Mouse (Mus musculus) layer of hippocampus, adult 2 months (tissue): ENCODE measurements at regions not wholly inside any gene's neighbourhood (a gene's known extent, or its start where the extent isn't known, plus 50 kb on each side); places are given as distances from the start of the nearest gene placed in this dataset.

Experiments
- DNase-seq, 2 experiments: peaks; one replicate each; pipeline ENCODE4 v3.0.0; 2022; ENCODE audit warnings: low spot score in 2 of 2
- H3K27ac ChIP-seq: fragments of 200-600 bp; 2 replicates; pipeline ENCODE4 v1.8.1; 2022
- H3K4me3 ChIP-seq: fragments of 200-600 bp; 2 replicates; pipeline ENCODE4 v1.8.1; 2022; ENCODE audit warnings: mild to moderate bottlenecking
- CTCF ChIP-seq: fragments of 200-600 bp; conservative IDR thresholded peaks from 2 replicates; pipeline ENCODE4 v1.8.1; 2022; ENCODE audit warnings: antibody characterized with exemption, mild to moderate bottlenecking, moderate library complexity

DNA sequence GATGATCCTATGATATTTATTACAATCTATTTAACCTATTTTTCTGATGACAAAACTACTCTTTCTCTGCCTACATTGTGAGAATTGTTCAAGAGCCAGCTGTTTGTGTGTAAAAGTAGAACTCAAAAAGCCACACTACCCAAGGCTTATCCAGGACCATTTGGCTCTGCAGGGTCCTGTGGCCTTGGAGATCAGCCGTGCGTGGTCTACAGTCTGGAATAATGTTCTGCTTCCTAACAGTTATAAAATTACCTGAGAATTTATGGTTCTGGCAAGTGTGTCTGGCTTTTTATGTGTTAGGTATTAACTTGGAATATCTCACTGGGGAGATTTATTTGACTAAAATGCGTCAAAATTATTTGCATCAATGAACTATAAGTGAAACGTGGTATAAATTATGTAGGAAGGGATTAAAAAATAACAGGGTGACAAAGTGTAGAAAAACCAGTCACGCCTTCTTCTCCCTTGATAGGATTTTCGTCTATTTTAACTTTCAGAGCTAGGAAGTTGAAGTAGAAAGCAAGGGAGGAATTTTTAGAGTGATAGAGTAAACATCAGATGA lies 1789.0 kb upstream of the Gm7489 start:
- Histone ChIP-seq H3K4me3 (no peak overlapping the region), H3K27ac (no peak overlapping the region)
- DNase-seq, result no peak
- TF ChIP-seq CTCF, result no peak

DNA sequence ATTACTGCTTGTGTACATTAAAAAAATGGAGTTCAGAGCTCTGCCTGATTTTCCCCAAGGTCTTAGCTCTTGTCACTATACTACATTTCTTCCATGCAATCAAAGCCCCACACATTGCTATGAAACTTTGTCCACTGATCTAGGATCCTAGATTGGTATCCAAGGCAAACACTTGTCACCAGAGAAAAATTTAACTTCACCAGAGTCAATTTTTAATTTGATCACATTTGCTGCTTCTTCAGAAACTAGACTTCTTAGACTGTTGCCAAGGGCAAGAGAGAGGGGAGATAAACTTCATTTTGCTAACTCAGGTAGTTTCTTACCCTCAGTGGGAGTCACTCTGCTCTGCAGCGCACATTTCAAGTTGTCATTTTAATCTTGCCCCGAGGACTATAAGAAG lies 1775.9 kb upstream of the Gm7489 start:
- TF ChIP-seq CTCF, result no peak
- Histone ChIP-seq H3K4me3 (no peak overlapping the region), H3K27ac (no peak overlapping the region)
- no peak for DNase-seq

DNA sequence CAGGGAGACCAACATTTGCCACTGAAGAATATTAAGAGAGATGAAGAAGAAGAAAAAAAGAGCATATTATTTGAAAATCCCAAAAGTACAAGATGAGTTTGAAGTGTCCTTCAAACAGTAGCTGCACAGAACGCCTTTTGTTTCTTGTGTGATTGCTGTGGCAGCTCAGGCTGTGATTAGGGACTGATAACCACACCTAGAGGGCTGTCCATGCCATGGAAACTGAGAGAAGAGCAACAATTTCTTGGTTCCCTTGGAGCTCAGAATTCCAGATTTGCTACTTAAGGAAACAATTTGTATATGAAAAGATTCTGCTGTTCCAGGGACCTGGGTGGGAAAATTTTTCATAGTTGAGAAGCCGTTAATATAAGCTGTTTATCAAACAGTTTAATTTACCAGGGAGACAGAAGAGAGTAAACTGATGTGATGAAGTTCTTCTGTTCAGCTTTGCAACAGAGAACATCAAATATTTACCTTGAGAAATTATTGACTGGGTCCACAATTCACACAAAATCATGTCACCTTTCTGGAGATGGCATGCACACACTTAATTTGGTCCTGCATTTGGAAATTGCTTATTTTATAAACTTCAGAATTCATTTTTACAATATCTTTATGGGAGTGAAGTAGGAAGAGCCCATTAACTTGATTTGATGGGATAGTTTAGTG lies 1770.2 kb upstream of the Gm7489 start:
- Histone ChIP-seq H3K4me3 (no peak overlapping the region), H3K27ac (no peak overlapping the region)
- no peak for TF ChIP-seq CTCF
- DNase-seq, result no peak

DNA sequence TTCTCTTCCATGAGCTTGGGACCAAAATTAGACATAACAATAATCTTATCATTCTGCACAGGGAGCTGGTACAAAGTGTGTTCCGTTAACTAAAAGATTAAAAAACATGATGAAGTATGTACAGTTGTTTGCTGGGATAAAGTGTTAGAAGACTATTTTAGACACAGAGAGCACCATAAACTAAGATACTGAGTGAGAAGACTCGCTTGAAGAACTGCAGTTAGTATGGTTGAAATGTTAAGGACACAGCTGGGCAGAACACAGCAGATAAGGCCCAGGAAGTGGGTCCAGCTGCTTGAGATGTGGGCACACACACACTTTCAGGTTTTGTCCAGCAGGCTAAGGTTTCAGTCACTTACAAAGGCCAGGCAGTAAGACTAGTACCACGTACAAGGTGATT lies 1748.0 kb upstream of the Gm7489 start:
- no peak for DNase-seq
- no peak overlapping the region for H3K4me3 ChIP-seq
- no peak overlapping the region for H3K27ac ChIP-seq
- TF ChIP-seq CTCF, result no peak

DNA sequence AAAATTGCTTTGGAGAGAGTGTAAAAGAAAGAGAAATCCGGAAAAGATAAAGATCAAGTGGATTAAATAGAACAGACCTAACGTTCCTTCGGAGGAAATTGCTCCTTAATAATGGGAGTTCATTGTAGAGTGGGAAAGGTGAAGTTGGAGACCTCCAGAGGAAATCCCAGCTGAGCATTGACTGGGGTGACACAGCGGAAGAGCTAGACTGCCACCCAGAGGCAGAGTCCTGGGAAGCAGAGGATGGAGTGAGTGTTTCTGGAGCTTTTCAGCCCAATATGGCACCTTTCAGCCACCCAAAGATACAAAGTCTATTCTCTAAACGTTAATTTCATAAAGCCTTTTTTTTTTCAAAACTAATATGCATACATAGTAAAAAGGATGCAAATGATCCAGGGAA lies 1731.3 kb upstream of the Gm7489 start:
- DNase-seq, result peak in 1 of 2 experiments; percentile 38
- no peak overlapping the region for H3K4me3 ChIP-seq
- H3K27ac ChIP-seq, result no peak overlapping the region
- TF ChIP-seq CTCF, result peak; percentile 87

DNA sequence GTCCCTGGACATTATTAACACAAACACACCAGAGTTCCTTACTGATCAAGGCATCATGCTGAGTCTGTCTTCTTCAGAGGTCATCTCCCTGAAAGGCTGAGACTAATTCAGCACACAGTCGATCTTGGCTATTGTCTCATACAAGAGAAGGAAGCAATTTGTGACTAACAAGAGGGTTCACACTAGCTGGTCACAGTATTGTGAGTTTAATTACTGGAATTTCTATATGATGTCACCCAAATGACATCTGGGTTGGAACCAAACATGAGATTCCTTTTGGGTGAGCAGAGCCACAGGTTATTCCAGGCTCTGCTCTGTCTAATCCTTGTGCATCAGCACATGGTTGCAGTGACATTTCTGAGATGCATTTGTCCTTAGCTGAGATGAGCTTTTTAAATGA lies 1728.9 kb upstream of the Gm7489 start:
- Histone ChIP-seq H3K27ac (no peak overlapping the region), H3K4me3 (no peak overlapping the region)
- no peak for DNase-seq
- TF ChIP-seq CTCF, result no peak

DNA sequence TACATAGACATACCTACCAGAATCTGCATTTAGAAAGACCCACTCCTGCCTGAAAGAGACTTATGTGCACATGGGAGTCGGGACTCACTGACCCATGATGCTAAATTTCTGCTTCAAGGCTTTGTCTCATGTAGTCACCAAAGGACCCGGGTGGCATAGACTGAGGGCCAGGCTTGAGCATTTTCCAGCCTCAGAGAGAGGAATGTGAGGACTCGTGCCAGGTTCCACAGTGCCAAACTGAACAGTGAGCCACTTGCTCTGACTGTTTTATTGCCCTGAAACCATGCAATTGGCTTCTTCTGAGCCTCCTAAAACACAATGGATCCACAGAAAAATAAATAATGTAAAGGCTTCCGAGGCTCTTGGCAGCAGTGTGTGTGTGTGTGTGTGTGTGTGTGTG lies 1727.9 kb upstream of the Gm7489 start:
- TF ChIP-seq CTCF, result no peak
- H3K27ac ChIP-seq, result no peak overlapping the region

DNA sequence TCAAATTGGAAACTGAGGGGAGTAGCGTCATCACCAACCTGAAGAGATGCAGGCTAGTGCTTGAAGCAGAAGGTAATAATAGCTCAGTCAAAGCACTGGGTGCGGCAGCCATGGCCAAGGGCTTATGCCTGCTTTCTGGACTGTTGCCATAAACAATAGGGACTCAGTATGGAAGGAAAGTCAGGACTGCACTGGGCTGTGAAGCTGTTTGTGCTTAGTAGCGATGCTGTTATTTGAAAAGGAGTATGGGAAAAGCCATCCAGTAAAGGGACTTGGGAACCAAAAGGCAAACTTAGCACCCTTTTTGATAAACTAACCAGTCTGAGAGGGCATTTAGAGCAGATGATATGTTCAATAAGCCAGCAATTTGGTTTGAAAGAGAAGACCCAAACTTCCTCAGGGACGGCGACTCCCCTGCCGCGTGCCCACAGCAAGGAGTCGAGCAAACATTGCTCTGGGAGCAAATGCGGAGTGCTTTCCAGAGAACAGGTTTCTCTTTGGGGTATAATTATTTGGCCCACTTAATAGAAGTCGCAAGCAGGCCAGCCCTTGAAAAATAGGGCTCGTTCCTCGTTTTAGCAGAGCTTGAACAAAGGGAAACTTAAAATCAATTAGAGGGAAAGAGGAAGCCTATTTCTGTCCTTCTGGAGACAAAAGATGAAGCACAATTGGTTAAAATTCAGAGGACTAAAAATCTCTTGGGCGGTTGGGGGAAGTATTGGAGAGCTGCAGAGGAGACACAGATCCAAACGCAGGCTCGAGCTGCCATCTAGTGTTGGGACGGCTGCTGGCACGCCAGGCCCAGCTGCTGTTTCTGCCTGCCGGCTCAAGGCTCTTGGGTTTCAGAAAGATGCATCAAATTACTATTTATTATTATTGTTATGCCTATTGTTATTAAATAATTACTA lies 1724.3 kb upstream of the Gm7489 start:
- peak overlapping the region; percentile 51 for H3K4me3 ChIP-seq
- H3K27ac ChIP-seq, result peak overlapping the region; percentile 81
- peak; percentile 96 for TF ChIP-seq CTCF
- peak; percentile 83 to 88 for DNase-seq

More for the DNA sequence above, 1727.9 kb upstream of the Gm7489 start:
- DNase-seq, result no peak
- no peak overlapping the region for H3K4me3 ChIP-seq

DNA sequence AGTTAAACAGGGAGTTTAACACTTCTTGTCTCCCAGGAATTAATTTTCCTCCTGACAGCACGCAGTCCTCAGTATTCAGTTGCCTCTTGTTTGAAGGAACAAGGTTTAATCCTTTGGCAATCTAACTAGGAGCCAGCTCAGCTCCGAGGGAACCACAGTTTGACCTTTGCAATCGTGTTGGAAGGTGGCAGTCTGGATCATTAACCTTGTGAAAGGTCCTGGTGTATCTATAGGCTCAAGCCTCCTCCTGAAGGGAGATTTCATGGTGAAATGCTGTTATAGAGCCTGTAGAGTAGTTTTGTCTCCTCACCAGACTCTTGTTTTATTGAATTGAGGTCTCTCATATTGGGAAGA lies 1723.6 kb upstream of the Gm7489 start:
- Histone ChIP-seq H3K4me3 (no peak overlapping the region), H3K27ac (peak overlapping the region; percentile 61)
- TF ChIP-seq CTCF, result no peak
- no peak for DNase-seq

DNA sequence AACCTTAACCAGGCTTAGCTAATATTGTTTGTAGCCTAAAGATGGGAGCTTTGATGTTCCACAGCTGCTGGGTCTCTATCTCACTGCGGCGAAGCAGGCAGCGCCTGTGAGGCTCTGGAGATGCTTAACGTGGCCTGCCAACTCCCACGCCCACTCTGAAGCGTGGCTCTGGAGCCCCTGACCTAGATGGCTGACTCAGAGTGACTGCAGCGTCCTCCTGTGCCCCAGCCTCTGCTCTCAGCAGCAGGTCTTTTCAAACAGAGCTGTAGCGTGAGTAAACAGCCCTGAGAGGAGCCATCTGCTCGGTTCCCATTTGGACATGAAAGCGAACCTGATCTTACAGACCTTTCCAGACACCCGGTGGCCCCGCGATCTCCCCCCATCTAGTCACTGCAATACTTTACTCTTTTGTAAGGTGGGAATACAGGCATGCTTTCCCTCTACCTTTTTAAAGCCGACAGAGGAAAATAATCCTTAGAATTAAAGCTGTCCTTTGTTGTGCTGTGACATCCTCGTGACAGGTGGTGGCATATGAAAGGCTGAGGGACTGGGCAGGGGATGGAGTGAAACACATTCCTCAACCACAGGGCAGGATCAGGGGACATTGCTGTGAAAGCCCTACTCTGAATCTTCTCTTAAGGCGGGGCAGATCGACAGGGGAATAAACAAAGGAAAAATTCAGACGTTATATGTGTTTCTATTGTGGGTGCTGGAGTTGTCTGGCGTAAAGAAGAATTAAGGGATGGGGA lies 1723.0 kb upstream of the Gm7489 start:
- DNase-seq, result no peak
- Histone ChIP-seq H3K4me3 (no peak overlapping the region), H3K27ac (peak overlapping the region; percentile 61)
- TF ChIP-seq CTCF, result no peak

DNA sequence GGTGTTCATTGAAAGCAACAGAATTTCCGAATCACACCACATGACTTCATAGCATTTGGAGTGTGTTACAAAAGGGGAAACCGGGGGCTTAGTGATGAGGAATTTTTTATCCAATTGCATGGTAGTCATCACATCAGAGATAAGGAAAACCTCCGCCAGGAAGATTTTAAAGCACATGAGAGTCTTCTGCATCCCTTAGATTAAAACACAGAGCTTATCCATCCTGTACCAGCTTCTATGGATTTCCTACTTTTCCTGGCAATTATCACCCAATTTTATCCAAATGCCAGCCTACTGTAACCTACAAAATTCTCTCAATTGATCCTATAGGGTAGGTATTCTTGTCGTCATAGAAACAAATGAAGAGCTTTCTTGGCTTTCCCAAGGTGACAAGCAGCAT lies 1718.6 kb upstream of the Gm7489 start:
- H3K4me3 ChIP-seq, result no peak overlapping the region
- no peak overlapping the region for H3K27ac ChIP-seq
- DNase-seq, result no peak
- no peak for TF ChIP-seq CTCF

DNA sequence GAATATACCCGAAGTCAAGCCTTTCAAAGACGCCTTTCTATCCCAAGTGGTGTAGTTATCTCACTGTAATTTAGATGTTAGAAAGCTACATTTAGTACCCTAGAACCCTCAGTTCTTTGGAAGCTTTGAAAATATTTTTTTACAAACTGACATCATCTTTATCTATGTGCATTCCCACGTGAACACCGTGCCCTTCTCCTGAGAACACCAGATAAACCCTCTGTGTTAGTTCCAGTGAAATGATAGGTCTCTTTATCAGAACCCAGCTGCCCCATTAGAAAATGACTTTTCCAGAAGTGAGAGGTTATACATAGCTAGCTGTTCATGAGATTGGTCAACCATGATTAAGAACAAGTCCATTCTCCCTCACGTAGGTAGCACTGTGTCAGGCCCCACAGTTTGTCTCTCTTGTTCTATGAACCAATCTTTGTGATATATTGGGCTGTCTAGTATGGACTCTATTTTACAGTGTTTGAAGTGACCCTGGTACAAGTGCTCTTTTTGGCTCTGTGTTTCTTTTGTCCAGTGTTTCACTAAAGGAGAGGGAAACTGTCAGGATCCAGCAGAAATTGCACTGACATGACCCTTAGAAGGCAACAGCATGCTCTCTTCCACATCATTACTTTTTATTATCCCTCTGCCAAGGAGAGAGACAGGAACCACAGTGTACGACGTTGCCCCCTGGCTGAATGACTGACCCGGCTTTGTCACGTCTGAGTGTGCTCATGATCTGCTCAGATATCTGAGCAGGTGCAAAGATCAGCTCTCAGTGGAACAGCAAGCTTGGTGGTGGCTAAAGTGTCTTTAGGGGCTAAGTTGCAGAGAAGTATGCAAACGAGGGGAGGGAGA lies 1717.9 kb upstream of the Gm7489 start:
- no peak for DNase-seq
- Histone ChIP-seq H3K4me3 (no peak overlapping the region), H3K27ac (no peak overlapping the region)
- TF ChIP-seq CTCF, result no peak
